Mouse (Mus musculus): ENCODE data around the gene Hist1h3c.

GRCm38 (mm10) chr13:23738677-23739068, 6.7 kb downstream of the Hist1h3c start, which contains the start of gene Hist1h1c:
- TF ChIP-seq POLR2A (IDR thresholded peaks at IDR 0.05; ENCODE audit: borderline replicate concordance, low read depth, low read length) (peak; percentile 98), CTCF (IDR thresholded peaks at IDR 0.05; ENCODE audit: low read depth, low read length) (no peak)

All from bone marrow macrophage, adult 2 months (primary cell).